Mouse (Mus musculus) forebrain, embryonic 15.5 days (tissue): ENCODE results near the gene Pxdc1. TPM values are rescaled to one million over a fixed set of nuclear protein-coding genes. Genes with fewer than 3 reads are reported as not detected.

Experiments used
- ATAC-seq: fragments of 200-750 bp; cut with Nextera tagmentation; replicated peaks from 2 replicates; pipeline ENCODE4 v1.8.0; 2017; ENCODE audit warnings: mild to moderate bottlenecking, moderate TSS enrichment, moderate library complexity
- H3K27ac ChIP-seq: fragments of 300-500 bp; sonication (generic); replicated peaks from 2 replicates; pipeline ENCODE4 v1.5.1; 2015; ENCODE audit warnings: mild to moderate bottlenecking, inconsistent platforms
- H3K27me3 ChIP-seq: fragments of 300-500 bp; sonication (generic); 2 replicates; pipeline ENCODE4 v1.6.1; 2015; ENCODE audit warnings: inconsistent platforms
- H3K36me3 ChIP-seq: fragments of 300-500 bp; sonication (generic); 2 replicates; pipeline ENCODE4 v1.6.1; 2015; ENCODE audit warnings: mild to moderate bottlenecking, inconsistent platforms
- H3K4me1 ChIP-seq: fragments of 300-500 bp; sonication (generic); 2 replicates; pipeline ENCODE4 v1.6.1; 2015; ENCODE audit warnings: inconsistent platforms
- H3K4me2 ChIP-seq: fragments of 300-500 bp; sonication (generic); replicated peaks from 2 replicates; pipeline ENCODE4 v1.6.1; 2015; ENCODE audit warnings: mild to moderate bottlenecking, inconsistent platforms
- H3K4me3 ChIP-seq: fragments of 300-500 bp; sonication (generic); 2 replicates; pipeline ENCODE4 v1.5.1; 2015; ENCODE audit warnings: mild to moderate bottlenecking, inconsistent platforms
- H3K9ac ChIP-seq: fragments of 300-500 bp; sonication (generic); replicated peaks from 2 replicates; pipeline ENCODE4 v1.6.1; 2015; ENCODE audit warnings: mild to moderate bottlenecking, inconsistent platforms
- H3K9me3 ChIP-seq: fragments of 300-500 bp; sonication (generic); 2 replicates; pipeline ENCODE4 v1.6.1; 2016; ENCODE audit warnings: inconsistent platforms
- WGBS: fragments of 180-500 bp; shearing (Covaris S2); methylation state at CpG from one replicate; pipeline ENCODE4 v1.1.7; 2015; ENCODE audit warnings: mixed read lengths; 5-methylcytosine and 5-hydroxymethylcytosine counted together
- polyA plus RNA-seq: library from polyadenylated mRNA; unstranded; fragments of >200 nt; fragmentation: Nextera tagmentation; extraction: Ambion mirVana; gene quantifications from 2 replicates; pipeline ENCODE4 v1.2.1, GENCODE M21; 2015

The Pxdc1 gene
- 5.9 and 7.8 TPM in 2 replicates for polyA plus RNA-seq

GRCm38 (mm10) chr13:34653391-34653790, at the start of gene Pxdc1:
TSS of gene Pxdc1 (minus strand) at chr13:34653486.
- Histone ChIP-seq H3K27ac (no peak within 1 kb of the TSS), H3K4me3 (peak within 1 kb of the TSS; percentile 48), H3K9me3 (no peaks in the 10 kb centered on the region), H3K4me1 (peaks cover 26% of the 10 kb centered on the region), H3K4me2 (peak within 1 kb of the TSS; percentile 91), H3K9ac (peak within 1 kb of the TSS; percentile 40), H3K27me3 (peaks cover 23% of the 10 kb centered on the region; the same call in 1 of the 2 replicates), H3K36me3 (no peaks in the 10 kb centered on the region)
- no peak for ATAC-seq
- WGBS: 3% methylated on average over 9 of the region's 9 CpGs

- WGBS: 88% methylated on average over 1 of the region's 1 CpGs
- Histone ChIP-seq H3K4me1 (no peaks in the 10 kb centered on the region), H3K27me3 (no peaks in the 10 kb centered on the region), H3K9me3 (no peaks in the 10 kb centered on the region), H3K4me3 (no peak overlapping the region), H3K36me3 (no peaks in the 10 kb centered on the region), H3K27ac (no peak overlapping the region), H3K4me2 (no peak overlapping the region), H3K9ac (no peak overlapping the region)
- ATAC-seq: no peak
Observed at GRCm38 (mm10) chr13:34700630-34701029, 47.3 kb upstream of the Pxdc1 start.

GRCm38 (mm10) chr13:34700091-34700490, 46.8 kb upstream of the Pxdc1 start:
- H3K27me3 ChIP-seq: no peaks in the 10 kb centered on the region
- H3K9me3 ChIP-seq: no peaks in the 10 kb centered on the region
- no peak for ATAC-seq
- 83% methylated on average over 2 of the region's 2 CpGs for WGBS
- no peak overlapping the region for H3K4me3 ChIP-seq
- H3K4me1 ChIP-seq: no peaks in the 10 kb centered on the region
- H3K9ac ChIP-seq: no peak overlapping the region
- no peak overlapping the region for H3K4me2 ChIP-seq
- no peak overlapping the region for H3K27ac ChIP-seq
- H3K36me3 ChIP-seq: no peaks in the 10 kb centered on the region

- H3K4me2 ChIP-seq: no peak overlapping the region
- WGBS: 73% methylated on average over 7 of the region's 7 CpGs
- no peaks in the 10 kb centered on the region for H3K9me3 ChIP-seq
- no peaks in the 10 kb centered on the region for H3K36me3 ChIP-seq
- no peaks in the 10 kb centered on the region for H3K4me1 ChIP-seq
- no peak overlapping the region for H3K4me3 ChIP-seq
- H3K27ac ChIP-seq: no peak overlapping the region
- H3K27me3 ChIP-seq: no peaks in the 10 kb centered on the region
- no peak overlapping the region for H3K9ac ChIP-seq
- no peak for ATAC-seq
Observed at GRCm38 (mm10) chr13:34696734-34697332, 43.5 kb upstream of the Pxdc1 start.

GRCm38 (mm10) chr13:34693111-34693510, 39.8 kb upstream of the Pxdc1 start:
- no peaks in the 10 kb centered on the region for H3K36me3 ChIP-seq
- no peak for ATAC-seq
- H3K4me1 ChIP-seq: no peaks in the 10 kb centered on the region
- H3K9ac ChIP-seq: no peak overlapping the region
- H3K27me3 ChIP-seq: no peaks in the 10 kb centered on the region
- WGBS: 86% methylated on average over 6 of the region's 6 CpGs
- H3K4me3 ChIP-seq: no peak overlapping the region
- H3K9me3 ChIP-seq: no peaks in the 10 kb centered on the region
- no peak overlapping the region for H3K27ac ChIP-seq
- H3K4me2 ChIP-seq: no peak overlapping the region

GRCm38 (mm10) chr13:34691049-34691448, 37.8 kb upstream of the Pxdc1 start:
- 91% methylated on average over 1 of the region's 1 CpGs for WGBS
- Histone ChIP-seq H3K9me3 (no peaks in the 10 kb centered on the region), H3K4me3 (no peak overlapping the region), H3K4me2 (no peak overlapping the region), H3K36me3 (no peaks in the 10 kb centered on the region), H3K4me1 (no peaks in the 10 kb centered on the region), H3K27ac (no peak overlapping the region), H3K27me3 (no peaks in the 10 kb centered on the region), H3K9ac (no peak overlapping the region)
- no peak for ATAC-seq

- WGBS: 81% methylated on average over 7 of the region's 7 CpGs
Observed at GRCm38 (mm10) chr13:34685008-34685765, 31.9 kb upstream of the Pxdc1 start.

GRCm38 (mm10) chr13:34683762-34684488, 30.6 kb upstream of the Pxdc1 start:
- WGBS: 93% methylated on average over 18 of the region's 18 CpGs
- Histone ChIP-seq H3K27me3 (no peaks in the 10 kb centered on the region), H3K4me3 (no peak overlapping the region), H3K9me3 (no peaks in the 10 kb centered on the region), H3K4me2 (no peak overlapping the region), H3K9ac (no peak overlapping the region), H3K36me3 (no peaks in the 10 kb centered on the region), H3K4me1 (no peaks in the 10 kb centered on the region), H3K27ac (no peak overlapping the region)
- no peak for ATAC-seq

More at GRCm38 (mm10) chr13:34685008-34685765, 31.9 kb upstream of the Pxdc1 start:
- no peak overlapping the region for H3K4me2 ChIP-seq
- no peak for ATAC-seq
- H3K27me3 ChIP-seq: no peaks in the 10 kb centered on the region
- H3K9me3 ChIP-seq: no peaks in the 10 kb centered on the region
- H3K4me3 ChIP-seq: no peak overlapping the region
- H3K9ac ChIP-seq: no peak overlapping the region
- H3K36me3 ChIP-seq: no peaks in the 10 kb centered on the region
- H3K27ac ChIP-seq: no peak overlapping the region
- no peaks in the 10 kb centered on the region for H3K4me1 ChIP-seq

GRCm38 (mm10) chr13:34683270-34683669, 30.0 kb upstream of the Pxdc1 start:
- Histone ChIP-seq H3K36me3 (no peaks in the 10 kb centered on the region), H3K4me3 (no peak overlapping the region), H3K27ac (no peak overlapping the region), H3K4me1 (no peaks in the 10 kb centered on the region), H3K27me3 (no peaks in the 10 kb centered on the region), H3K4me2 (no peak overlapping the region), H3K9me3 (no peaks in the 10 kb centered on the region), H3K9ac (no peak overlapping the region)
- no peak for ATAC-seq
- WGBS: 93% methylated on average over 9 of the region's 9 CpGs

- H3K9me3 ChIP-seq: no peaks in the 10 kb centered on the region
- H3K36me3 ChIP-seq: no peaks in the 10 kb centered on the region
- H3K4me1 ChIP-seq: peaks cover 12% of the 10 kb centered on the region
- ATAC-seq: no peak
- H3K27me3 ChIP-seq: no peaks in the 10 kb centered on the region
- H3K4me3 ChIP-seq: no peak overlapping the region
- WGBS: 64% methylated on average over 5 of the region's 5 CpGs
- H3K27ac ChIP-seq: peak overlapping the region; percentile 49; the same call in 1 of the 2 replicates
- no peak overlapping the region for H3K4me2 ChIP-seq
- no peak overlapping the region for H3K9ac ChIP-seq
Observed at GRCm38 (mm10) chr13:34676507-34676906, 23.2 kb upstream of the Pxdc1 start.

- peak; percentile 23; the same call in 1 of the 2 replicates for ATAC-seq
- no peak overlapping the region; the same call in 1 of the 2 replicates for H3K9ac ChIP-seq
- H3K36me3 ChIP-seq: no peaks in the 10 kb centered on the region
- 0 out of 2 replicates have a peak overlapping the region, but pooled peaks have one; percentile 5 for H3K4me2 ChIP-seq
- H3K27ac ChIP-seq: peak overlapping the region; percentile 49; the same call in 1 of the 2 replicates
- no peaks in the 10 kb centered on the region for H3K9me3 ChIP-seq
- H3K27me3 ChIP-seq: no peaks in the 10 kb centered on the region
- 9% methylated on average over 7 of the region's 7 CpGs for WGBS
- H3K4me1 ChIP-seq: peaks cover 12% of the 10 kb centered on the region
- no peak overlapping the region for H3K4me3 ChIP-seq
Observed at GRCm38 (mm10) chr13:34675847-34676383, 22.6 kb upstream of the Pxdc1 start.

- Histone ChIP-seq H3K36me3 (no peaks in the 10 kb centered on the region), H3K9ac (no peak overlapping the region), H3K4me1 (peaks cover 17% of the 10 kb centered on the region), H3K27me3 (no peaks in the 10 kb centered on the region), H3K4me3 (no peak overlapping the region), H3K4me2 (no peak overlapping the region), H3K9me3 (no peaks in the 10 kb centered on the region), H3K27ac (no peak overlapping the region)
- ATAC-seq: no peak
- 87% methylated on average over 5 of the region's 5 CpGs for WGBS
Observed at GRCm38 (mm10) chr13:34673354-34673753, 20.1 kb upstream of the Pxdc1 start.
